Mouse (Mus musculus) forebrain, embryonic 12.5 days (tissue): ENCODE results near the gene Zfp358. TPM values are rescaled to one million over a fixed set of nuclear protein-coding genes. Genes with fewer than 3 reads are reported as not detected.

Source experiments
- ATAC-seq: fragments of 200-750 bp; cut with Nextera tagmentation; 2 replicates; pipeline ENCODE4 v1.8.0; 2017; ENCODE audit warnings: moderate TSS enrichment; ENCODE audit not compliant: low FRiP score
- H3K27ac ChIP-seq: fragments of 300-500 bp; sonication (generic); 2 replicates; pipeline ENCODE4 v1.5.1; 2016; ENCODE audit warnings: mild to moderate bottlenecking
- H3K27me3 ChIP-seq: fragments of 300-500 bp; sonication (generic); 2 replicates; pipeline ENCODE4 v1.6.1; 2016; ENCODE audit warnings: mild to moderate bottlenecking
- H3K36me3 ChIP-seq: fragments of 300-500 bp; sonication (generic); replicated peaks from 2 replicates; pipeline ENCODE4 v1.6.1; 2016; ENCODE audit warnings: mild to moderate bottlenecking
- H3K4me1 ChIP-seq: fragments of 300-500 bp; sonication (generic); 2 replicates; pipeline ENCODE4 v1.6.1; 2016
- H3K4me2 ChIP-seq: fragments of 300-500 bp; sonication (generic); 2 replicates; pipeline ENCODE4 v1.6.1; 2016; ENCODE audit warnings: mild to moderate bottlenecking, moderate library complexity
- H3K4me3 ChIP-seq: fragments of 300-500 bp; sonication (generic); replicated peaks from 2 replicates; pipeline ENCODE4 v1.5.1; 2016; ENCODE audit warnings: mild to moderate bottlenecking
- H3K9ac ChIP-seq: fragments of 300-500 bp; sonication (generic); 2 replicates; pipeline ENCODE4 v1.6.1; 2016; ENCODE audit warnings: mild to moderate bottlenecking
- H3K9me3 ChIP-seq: fragments of 300-500 bp; sonication (generic); 2 replicates; pipeline ENCODE4 v1.6.1; 2016
- WGBS: fragments of 180-500 bp; shearing (Covaris S2); methylation state at CpG from one replicate; pipeline ENCODE4 v1.1.7; 2016; 5-methylcytosine and 5-hydroxymethylcytosine counted together
- polyA plus RNA-seq: library from polyadenylated mRNA; unstranded; fragments of >200 nt; fragmentation: Nextera tagmentation; extraction: Ambion mirVana; gene quantifications from 2 replicates; pipeline ENCODE4 v1.2.1, GENCODE M21; 2016

The Zfp358 gene
- polyA plus RNA-seq, 1 experiment from 2014 or later = 69.3 TPM

DNA sequence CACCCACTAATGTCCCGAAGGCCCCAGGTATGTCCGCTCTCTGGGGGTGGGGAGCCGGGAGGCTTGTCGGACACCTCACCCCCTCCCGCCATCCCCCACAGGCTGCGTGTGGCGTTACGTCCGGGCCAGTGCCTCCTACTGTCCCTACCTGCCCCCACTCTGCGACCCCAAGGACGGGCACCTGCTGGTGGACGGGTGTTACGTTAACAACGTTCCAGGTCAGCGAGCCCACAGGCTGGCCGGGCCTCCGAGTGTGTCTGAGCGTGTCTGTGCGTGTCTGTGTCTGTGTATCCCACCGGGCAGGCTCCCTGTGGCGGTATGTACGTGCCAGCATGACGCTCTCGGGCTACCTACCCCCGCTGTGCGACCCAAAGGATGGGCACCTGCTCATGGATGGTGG is 44.7 kb downstream of the Zfp358 start:
- Histone ChIP-seq H3K27me3 (no peaks in the 10 kb centered on the region), H3K9ac (no peak overlapping the region), H3K9me3 (no peaks in the 10 kb centered on the region), H3K27ac (no peak overlapping the region), H3K4me3 (no peak overlapping the region), H3K4me2 (no peak overlapping the region), H3K36me3 (peaks cover 44% of the 10 kb centered on the region), H3K4me1 (no peaks in the 10 kb centered on the region)
- 91% methylated on average over 26 of the region's 26 CpGs for WGBS
- ATAC-seq = no peak

DNA sequence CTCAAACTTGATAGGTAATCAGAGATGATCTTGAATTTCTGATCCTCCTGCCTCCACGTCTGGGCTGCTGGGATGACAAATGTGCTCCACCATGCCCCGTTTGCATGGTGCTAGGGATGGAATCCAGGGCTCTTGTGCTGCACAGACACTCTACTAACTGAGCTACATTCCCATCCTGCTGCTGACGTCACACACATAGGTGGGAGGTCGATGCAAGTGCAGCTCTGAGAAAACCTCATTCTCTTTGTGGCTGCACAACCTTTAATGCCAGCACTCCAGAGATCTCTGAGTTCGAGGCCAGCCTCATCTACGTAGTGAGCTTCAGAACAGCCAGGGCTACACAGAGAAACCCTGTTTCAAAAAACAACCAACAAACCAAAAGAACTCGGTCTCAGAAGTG is 46.2 kb downstream of the Zfp358 start:
- Histone ChIP-seq H3K36me3 (peaks cover 57% of the 10 kb centered on the region), H3K27me3 (no peaks in the 10 kb centered on the region), H3K9me3 (no peaks in the 10 kb centered on the region), H3K4me1 (no peaks in the 10 kb centered on the region), H3K27ac (no peak overlapping the region), H3K4me2 (no peak overlapping the region), H3K9ac (no peak overlapping the region), H3K4me3 (no peak overlapping the region)
- WGBS = 84% methylated on average over 7 of the region's 7 CpGs
- ATAC-seq = no peak

DNA sequence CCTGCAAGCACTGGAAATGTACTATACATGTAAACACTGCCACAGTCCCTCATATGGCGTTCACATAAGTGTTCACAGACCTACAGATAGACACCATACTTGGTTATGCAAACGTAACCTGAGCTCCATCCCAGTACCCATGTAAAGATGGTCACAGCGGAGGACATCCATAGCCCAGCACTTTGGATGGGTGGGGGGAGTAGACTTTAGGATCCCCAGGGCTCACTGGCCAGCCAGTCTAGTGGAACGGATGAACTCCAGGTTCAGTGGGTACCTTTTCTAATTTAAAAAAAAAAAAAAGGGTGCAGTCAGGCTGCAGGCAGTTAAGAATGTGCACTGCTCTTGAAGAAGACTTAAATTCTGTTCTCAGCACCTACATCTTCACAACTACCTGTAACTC is 47.1 kb downstream of the Zfp358 start:
- H3K9me3 ChIP-seq = no peaks in the 10 kb centered on the region
- no peak overlapping the region for H3K4me2 ChIP-seq
- WGBS = 94% methylated on average over 4 of the region's 4 CpGs
- ATAC-seq = no peak
- H3K9ac ChIP-seq = no peak overlapping the region
- no peak overlapping the region for H3K4me3 ChIP-seq
- H3K27me3 ChIP-seq = no peaks in the 10 kb centered on the region
- no peak overlapping the region for H3K27ac ChIP-seq
- no peaks in the 10 kb centered on the region for H3K4me1 ChIP-seq
- H3K36me3 ChIP-seq = peaks cover 67% of the 10 kb centered on the region

DNA sequence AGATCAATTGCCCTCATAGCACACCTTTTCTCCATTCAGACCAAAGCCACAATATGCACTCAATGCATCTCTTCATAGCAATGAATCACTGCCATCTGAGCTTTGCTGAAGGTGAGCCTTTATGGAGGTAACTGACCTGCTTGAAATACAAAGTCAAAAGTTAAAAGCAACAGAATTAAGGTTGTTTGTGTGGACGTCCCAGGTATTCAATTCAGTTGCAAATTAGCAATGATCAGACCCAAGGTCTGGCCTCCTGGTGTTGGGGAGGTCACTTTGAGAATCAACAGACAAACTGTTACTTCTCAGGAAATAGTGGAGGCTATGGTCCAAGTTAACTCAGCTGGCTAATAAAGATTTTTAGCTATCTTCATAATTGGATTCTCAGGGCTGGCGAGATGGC is 53.6 kb downstream of the Zfp358 start:
- no peak for ATAC-seq
- no peak overlapping the region for H3K4me3 ChIP-seq
- no peaks in the 10 kb centered on the region for H3K27me3 ChIP-seq
- no peaks in the 10 kb centered on the region for H3K9me3 ChIP-seq
- WGBS = 88% methylated on average over 2 of the region's 2 CpGs
- no peak overlapping the region for H3K9ac ChIP-seq
- H3K4me2 ChIP-seq = no peak overlapping the region
- peaks cover 28% of the 10 kb centered on the region for H3K36me3 ChIP-seq
- no peaks in the 10 kb centered on the region for H3K4me1 ChIP-seq
- no peak overlapping the region for H3K27ac ChIP-seq

Other genes with a start within 250 kb of the Zfp358 start
- 43.7 and 44.7 TPM in 2 replicates for gene Insr, start 213.5 kb upstream of the Zfp358 start, polyA plus RNA-seq
- gene A430078G23Rik, start 139.7 kb upstream of the Zfp358 start, polyA plus RNA-seq = 0.06 TPM in 1 of 2 replicates, not detected in the other
- 13.4 and 14.2 TPM in 2 replicates for gene Arhgef18, start 100.1 kb upstream of the Zfp358 start, polyA plus RNA-seq
- 3.7 and 4.4 TPM in 2 replicates for gene Pex11g, start 25.5 kb upstream of the Zfp358 start, polyA plus RNA-seq
- not detected in 2 replicates for gene Tex45, start 22.3 kb upstream of the Zfp358 start, polyA plus RNA-seq
- gene Mcoln1, start 7.3 kb downstream of the Zfp358 start, polyA plus RNA-seq = 68.5 and 72.4 TPM in 2 replicates
- gene Pnpla6, start 22.2 kb downstream of the Zfp358 start, polyA plus RNA-seq = 22.7 and 24.2 TPM in 2 replicates
- 2.9 and 3.1 TPM in 2 replicates for gene C330021F23Rik, start 74.9 kb downstream of the Zfp358 start, polyA plus RNA-seq
- gene Camsap3, start 94.2 kb downstream of the Zfp358 start, polyA plus RNA-seq = 20.3 and 24.0 TPM in 2 replicates
- 65.8 and 68.7 TPM in 2 replicates for gene Xab2, start 128.2 kb downstream of the Zfp358 start, polyA plus RNA-seq
- 115 and 121 TPM in 2 replicates for gene Pet100, start 128.4 kb downstream of the Zfp358 start, polyA plus RNA-seq
- 0.43 TPM in 1 of 2 replicates, not detected in the other for gene Pcp2, start 132.4 kb downstream of the Zfp358 start, polyA plus RNA-seq
- gene Stxbp2, start 137.8 kb downstream of the Zfp358 start, polyA plus RNA-seq = 28.7 and 29.3 TPM in 2 replicates
- 0.32 and 0.46 TPM in 2 replicates for gene Retn, start 162.6 kb downstream of the Zfp358 start, polyA plus RNA-seq
- 0.13 TPM in 1 of 2 replicates, not detected in the other for gene Mcemp1, start 172.6 kb downstream of the Zfp358 start, polyA plus RNA-seq
- gene Fcor, start 179.2 kb downstream of the Zfp358 start, polyA plus RNA-seq = 6.7 and 7.0 TPM in 2 replicates
- gene Trappc5, start 183.2 kb downstream of the Zfp358 start, polyA plus RNA-seq = 44.6 and 44.8 TPM in 2 replicates
- 0.35 and 0.89 TPM in 2 replicates for gene Fcer2a, start 201.0 kb downstream of the Zfp358 start, polyA plus RNA-seq
- not detected in 2 replicates for gene Clec4g, start 227.5 kb downstream of the Zfp358 start, polyA plus RNA-seq